Mouse (Mus musculus) embryonic facial prominence, embryonic 15.5 days (tissue): Measurements from ENCODE around the gene Zfp90. TPM values are rescaled to one million over a fixed set of nuclear protein-coding genes. Genes with fewer than 3 reads are reported as not detected.

ENCODE experiments used
- polyA plus RNA-seq: library from polyadenylated mRNA; unstranded; fragments of >200 nt; fragmentation: Nextera tagmentation; extraction: Ambion mirVana; gene quantifications from 2 replicates; pipeline ENCODE4 v1.2.1, GENCODE M21; 2015

Gene Zfp90
- polyA plus RNA-seq, 1 experiment from 2014 or later, result 23.9 TPM

Other genes with a start within 250 kb of the Zfp90 start
- gene Slc7a6, start 246.5 kb upstream of the Zfp90 start, polyA plus RNA-seq, result 44.0 and 49.2 TPM in 2 replicates
- gene Slc7a6os, start 204.4 kb upstream of the Zfp90 start, polyA plus RNA-seq, result 33.3 and 39.6 TPM in 2 replicates
- 41.2 and 44.5 TPM in 2 replicates for gene Prmt7, start 204.4 kb upstream of the Zfp90 start, polyA plus RNA-seq
- 29.6 and 32.6 TPM in 2 replicates for gene Smpd3, start 77.3 kb upstream of the Zfp90 start, polyA plus RNA-seq
- not detected in 2 replicates for gene 6030452D12Rik, start 85.2 kb downstream of the Zfp90 start, polyA plus RNA-seq
- gene Cdh3, start 95.6 kb downstream of the Zfp90 start, polyA plus RNA-seq, result 23.0 and 24.5 TPM in 2 replicates
- gene Gm10073, start 158.1 kb downstream of the Zfp90 start, polyA plus RNA-seq, result 11.1 and 22.1 TPM in 2 replicates
- gene Cdh1, start 188.0 kb downstream of the Zfp90 start, polyA plus RNA-seq, result 60.8 and 72.0 TPM in 2 replicates